Mouse (Mus musculus) left cerebral cortex, postnatal 25 days (tissue): ENCODE data around the gene Map4k1. TPM values are rescaled to one million over a fixed set of nuclear protein-coding genes. Genes with fewer than 3 reads are reported as not detected.

Experiments
- DNase-seq, 2 experiments: peaks; one replicate each; pipeline ENCODE4 v3.0.0; 2022; ENCODE audit warnings: low spot score in 2 of 2, mixed read lengths in 1 of 2
- intact Hi-C: fragments of 180-260 bp; cut with DNase I; formaldehyde crosslinking; loops from one replicate; pipeline ENCODE4 v1.15.1; 2025
- microRNA-seq, 2 experiments: library from miRNA; unstranded; fragments of <30 nt; microRNA quantifications; one replicate each; pipeline ENCODE4 v1.2.0; 2022
- total RNA-seq, 2 experiments: library from RNA; stranded (reverse); gene quantifications; 2 replicates each; pipeline ENCODE4 v1.2.3; 2021

Gene Map4k1
- total RNA-seq, 2 experiments from 2014 or later: 1.7 to 1.8 TPM

DNA sequence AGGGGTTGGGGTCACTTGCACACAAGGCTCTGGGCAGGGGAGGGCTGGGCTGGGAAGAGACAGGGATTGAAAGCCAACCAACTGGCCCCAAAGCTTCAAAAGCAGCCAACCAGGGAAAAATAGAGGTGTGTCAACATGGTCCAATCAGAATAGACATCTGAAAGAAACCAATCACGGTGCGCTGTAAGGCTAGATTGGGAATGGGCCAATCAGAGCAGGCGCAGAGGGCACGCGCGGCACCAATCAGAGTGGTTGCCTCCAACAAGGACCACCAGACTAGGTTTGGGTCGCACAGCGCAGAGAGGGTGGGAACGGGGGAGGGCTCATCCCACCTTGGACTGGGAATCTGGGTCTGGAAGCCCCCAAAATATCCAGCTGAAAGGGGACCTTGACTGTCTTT is 62.5 kb downstream of the Map4k1 start:
- no peak for DNase-seq
- intact Hi-C loops: loop anchor here (5.0 kb wide), 1 partner anchor 247 kb away; no protein-coding TSS in a partner anchor

GRCm38 (mm10) chr7:29046533-29046932 is 64.7 kb downstream of the Map4k1 start:
- intact Hi-C loops: no loop called here

GRCm38 (mm10) chr7:29048070-29048469 is 66.2 kb downstream of the Map4k1 start:
- intact Hi-C loops: no loop called here
- DNase-seq: no peak

More at GRCm38 (mm10) chr7:29046533-29046932, 64.7 kb downstream of the Map4k1 start:
- DNase-seq: no peak

- DNase-seq: no peak
- intact Hi-C loops: no loop called here
These were observed 66.8 kb downstream of the Map4k1 start for GRCm38 (mm10) chr7:29048615-29049014.

- intact Hi-C loops: loop anchor here (2.0 to 5.0 kb wide), 3 partner anchors 107 to 246 kb away; partner anchors contain the start of genes 2200002D01Rik and Fam98c
- DNase-seq: peak; percentile 59 to 69
These were observed 68.9 kb downstream of the Map4k1 start for GRCm38 (mm10) chr7:29050797-29051196.

- intact Hi-C loops: loop anchor here (5.0 kb wide), 2 partner anchors 104 to 194 kb away; partner anchors contain the start of genes 2200002D01Rik and Fam98c
- DNase-seq: no peak
These were observed 71.0 kb downstream of the Map4k1 start for GRCm38 (mm10) chr7:29052821-29053220.

Small RNA genes lying within 50 kb of the gene (microRNA-seq; reads per million reads assigned to microRNA genes)
- gene Gm44408: 0 reads per million in 2 experiments

Other genes starting within 250 kb of the Map4k1 start
- gene Mrps12, start 240.2 kb upstream of the Map4k1 start, total RNA-seq: 10 to 100 TPM; 60.3 to 67.4 TPM
- 10 to 100 TPM; 13.1 to 14.4 TPM for gene Sars2, start 240.1 kb upstream of the Map4k1 start, total RNA-seq
- 1 to 10 TPM in 1 of 2 experiments, under 1 TPM in 1; 0.92 to 1.2 TPM for gene Ccer2, start 225.9 kb upstream of the Map4k1 start, total RNA-seq
- gene Sirt2, start 215.3 kb upstream of the Map4k1 start, total RNA-seq: 100 to 1,000 TPM; 151 to 166 TPM
- 10 to 100 TPM; 34.2 to 37.7 TPM for gene Nfkbib, start 214.5 kb upstream of the Map4k1 start, total RNA-seq
- 1 to 10 TPM; 2.4 to 2.9 TPM for gene Rinl, start 193.1 kb upstream of the Map4k1 start, total RNA-seq
- 100 to 1,000 TPM; 375 to 411 TPM for gene Hnrnpl, start 173.5 kb upstream of the Map4k1 start, total RNA-seq
- 10 to 100 TPM; 41.5 to 46.6 TPM for gene Ech1, start 156.8 kb upstream of the Map4k1 start, total RNA-seq
- 1 to 10 TPM; 2.2 to 2.7 TPM for gene Lgals4, start 148.2 kb upstream of the Map4k1 start, total RNA-seq
- under 1 TPM in 1 of 2 experiments, not detected in 1; 0.50 TPM for gene Lgals7, start 118.2 kb upstream of the Map4k1 start, total RNA-seq
- gene Capn12, start 100.6 kb upstream of the Map4k1 start, total RNA-seq: under 1 TPM; 0.32 to 0.66 TPM
- 100 to 1,000 TPM; 190 to 202 TPM for gene Actn4, start 19.7 kb upstream of the Map4k1 start, total RNA-seq
- gene Eif3k, start 186 bp upstream of the Map4k1 start, total RNA-seq: 100 to 1,000 TPM; 175 to 185 TPM
- 1 to 10 TPM; 4.7 to 8.9 TPM for gene Ryr1, start 143.1 kb downstream of the Map4k1 start, total RNA-seq
- 1 to 10 TPM; 1.1 to 1.8 TPM for gene Rasgrp4, start 152.8 kb downstream of the Map4k1 start, total RNA-seq
- gene Fam98c, start 174.2 kb downstream of the Map4k1 start, total RNA-seq: 10 to 100 TPM; 35.9 to 40.6 TPM
- gene Ggn, start 188.2 kb downstream of the Map4k1 start, total RNA-seq: 1 to 10 TPM; 1.0 to 1.1 TPM
- gene Spred3, start 188.4 kb downstream of the Map4k1 start, total RNA-seq: 10 to 100 TPM; 52.3 to 57.9 TPM
- gene Psmd8, start 198.7 kb downstream of the Map4k1 start, total RNA-seq: 100 to 1,000 TPM; 137 to 145 TPM
- under 1 TPM; 0.76 to 0.99 TPM for gene Catsperg1, start 232.0 kb downstream of the Map4k1 start, total RNA-seq